Mouse (Mus musculus) forebrain, embryonic 10.5 days (tissue): Measurements from ENCODE around the gene Bsg. TPM values are rescaled to one million over a fixed set of nuclear protein-coding genes. Genes with fewer than 3 reads are reported as not detected.

ENCODE experiments used
- DNase-seq: peaks from one replicate; pipeline ENCODE4 v3.0.0-alpha.2; 2017; ENCODE audit warnings: low spot score; ENCODE audit errors: extremely low spot score
- H3K27ac ChIP-seq: fragments of 300-500 bp; sonication (generic); 2 replicates; pipeline ENCODE4 v1.5.1; 2016; ENCODE audit warnings: mild to moderate bottlenecking
- H3K27me3 ChIP-seq: fragments of 300-500 bp; sonication (generic); 2 replicates; pipeline ENCODE4 v1.6.1; 2016; ENCODE audit warnings: mild to moderate bottlenecking; ENCODE audit not compliant: poor library complexity, severe bottlenecking
- H3K36me3 ChIP-seq: fragments of 300-500 bp; sonication (generic); replicated peaks from 2 replicates; pipeline ENCODE4 v1.6.1; 2016; ENCODE audit warnings: mild to moderate bottlenecking, moderate library complexity
- H3K4me1 ChIP-seq: fragments of 300-500 bp; sonication (generic); 2 replicates; pipeline ENCODE4 v1.6.1; 2016
- H3K4me3 ChIP-seq: fragments of 300-500 bp; sonication (generic); 2 replicates; pipeline ENCODE4 v1.5.1; 2016; ENCODE audit warnings: mild to moderate bottlenecking, moderate library complexity
- H3K9me3 ChIP-seq: fragments of 300-500 bp; sonication (generic); 2 replicates; pipeline ENCODE4 v1.6.1; 2016; ENCODE audit warnings: mild to moderate bottlenecking, moderate library complexity
- WGBS: fragments of 180-500 bp; shearing (Covaris S2); methylation state at CpG from one replicate; pipeline ENCODE4 v1.1.7; 2016; 5-methylcytosine and 5-hydroxymethylcytosine counted together
- polyA plus RNA-seq: library from polyadenylated mRNA; unstranded; fragments of >200 nt; fragmentation: Nextera tagmentation; extraction: Ambion mirVana; gene quantifications from 2 replicates; pipeline ENCODE4 v1.2.1, GENCODE M21; 2016

Bsg gene
- polyA plus RNA-seq, 1 experiment from 2014 or later, result 598 TPM

DNA sequence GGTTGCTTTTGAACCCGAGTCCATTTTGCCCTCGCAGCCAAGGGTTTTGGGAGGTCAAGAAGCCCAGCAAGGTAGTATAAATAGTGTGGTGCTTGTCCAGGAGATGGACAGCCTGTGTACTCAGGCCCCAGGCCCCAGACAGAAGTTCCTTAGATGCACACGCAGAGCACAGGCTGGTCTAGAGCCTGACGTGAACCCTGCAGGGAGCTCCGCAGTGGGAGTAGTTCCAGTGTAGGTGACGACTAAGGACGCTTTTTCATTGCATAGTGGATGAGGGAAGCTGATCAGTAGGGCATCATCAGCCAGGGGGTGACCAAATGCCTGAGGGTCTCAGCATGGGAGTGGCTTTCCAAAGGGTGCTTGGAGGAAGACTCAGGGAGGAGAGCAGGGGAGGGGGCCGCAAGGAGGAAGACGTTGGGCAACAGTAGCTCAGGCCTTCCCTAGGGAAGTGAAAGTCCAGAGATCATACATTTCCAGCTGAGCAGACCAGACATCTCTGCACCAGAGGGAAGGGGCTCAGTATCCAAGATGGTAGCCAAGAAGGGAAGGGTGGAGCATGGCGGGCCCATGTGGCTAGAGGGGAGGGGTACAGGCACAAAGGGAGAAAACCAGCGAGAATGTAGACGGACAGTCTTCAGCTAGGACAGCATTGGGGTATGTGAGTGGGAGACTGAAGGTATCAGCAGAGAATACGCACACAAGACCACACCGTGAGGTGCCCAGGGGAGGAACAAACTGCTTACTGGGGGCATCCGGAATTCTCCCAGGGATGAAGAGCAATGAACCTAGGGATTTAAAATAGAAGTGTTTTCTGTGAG is 34.0 kb upstream of the Bsg start:
- 39% methylated on average over 15 of the region's 15 CpGs for WGBS
- no peaks in the 10 kb centered on the region for H3K9me3 ChIP-seq
- no peak for DNase-seq
- peaks cover 29% of the 10 kb centered on the region for H3K4me1 ChIP-seq
- H3K36me3 ChIP-seq, result peaks cover 33% of the 10 kb centered on the region
- peak overlapping the region; percentile 93 for H3K4me3 ChIP-seq
- peak overlapping the region; percentile 97 for H3K27ac ChIP-seq
- H3K27me3 ChIP-seq, result 0 out of 2 replicates have a peak, but pooled peaks cover under 1% of the 10 kb centered on the region

DNA sequence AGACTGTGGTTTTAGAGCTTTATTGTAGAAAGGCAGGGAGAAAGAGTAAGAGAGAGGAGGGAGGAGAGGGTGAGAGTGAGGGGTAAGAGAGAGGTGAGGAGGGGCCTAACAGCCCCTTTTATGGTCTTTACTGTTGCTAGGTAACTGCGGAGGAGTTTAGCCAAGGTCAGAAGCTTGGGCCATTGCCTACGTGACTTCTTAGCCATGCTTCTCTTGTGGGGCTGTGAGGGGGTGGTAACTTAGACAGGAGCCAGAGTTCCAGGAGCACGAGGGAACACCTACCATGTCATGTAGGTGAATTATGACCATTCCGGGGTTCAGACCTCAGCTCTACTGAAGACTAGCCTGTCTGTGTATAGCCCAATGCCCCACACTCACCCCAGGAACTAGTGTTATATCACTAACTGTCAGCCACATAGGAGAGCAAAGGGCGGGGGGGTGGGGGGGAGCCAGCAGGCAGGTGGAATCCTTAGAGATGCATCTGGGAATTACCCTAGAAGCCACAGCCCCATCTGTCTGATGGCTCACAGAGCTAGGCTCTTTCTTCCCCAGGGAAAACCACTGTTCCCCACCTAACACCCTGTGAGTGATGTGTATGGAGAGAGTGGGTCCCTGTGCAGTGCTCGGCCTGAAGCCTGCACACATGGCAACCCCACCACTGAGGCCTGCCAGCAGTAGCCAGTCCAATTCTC is 32.7 kb upstream of the Bsg start:
- no peak for DNase-seq
- Histone ChIP-seq H3K9me3 (no peaks in the 10 kb centered on the region), H3K4me1 (peaks cover 36% of the 10 kb centered on the region), H3K36me3 (peaks cover 42% of the 10 kb centered on the region), H3K27me3 (0 out of 2 replicates have a peak, but pooled peaks cover 7% of the 10 kb centered on the region), H3K27ac (peak overlapping the region; percentile 58), H3K4me3 (peak overlapping the region; percentile 93; the same call in 1 of the 2 replicates)
- WGBS, result 77% methylated on average over 6 of the region's 6 CpGs

DNA sequence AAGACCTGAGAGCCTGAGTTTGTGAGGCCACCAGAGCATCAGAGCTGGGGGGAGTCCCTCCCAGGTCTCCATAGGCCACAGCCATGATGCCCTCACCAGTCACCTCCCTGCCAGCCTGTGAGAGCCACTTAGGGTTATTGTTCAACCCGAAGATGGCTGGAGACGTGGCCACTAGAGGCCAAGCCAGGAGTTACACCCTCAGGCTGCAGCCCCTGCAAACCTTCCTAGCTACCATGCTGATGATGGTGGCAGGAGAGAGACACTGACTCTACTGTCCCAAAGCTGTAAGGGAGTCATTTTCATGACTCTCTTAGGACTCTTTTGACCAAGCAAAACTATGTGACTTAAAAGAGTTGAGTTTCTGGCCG is 32.2 kb upstream of the Bsg start:
- Histone ChIP-seq H3K27me3 (0 out of 2 replicates have a peak, but pooled peaks cover 7% of the 10 kb centered on the region), H3K36me3 (peaks cover 42% of the 10 kb centered on the region), H3K4me1 (peaks cover 36% of the 10 kb centered on the region), H3K9me3 (no peaks in the 10 kb centered on the region), H3K4me3 (peak overlapping the region; percentile 10; the same call in 1 of the 2 replicates), H3K27ac (peak overlapping the region; percentile 58; the same call in 1 of the 2 replicates)
- no peak for DNase-seq
- 77% methylated on average over 3 of the region's 3 CpGs for WGBS

DNA sequence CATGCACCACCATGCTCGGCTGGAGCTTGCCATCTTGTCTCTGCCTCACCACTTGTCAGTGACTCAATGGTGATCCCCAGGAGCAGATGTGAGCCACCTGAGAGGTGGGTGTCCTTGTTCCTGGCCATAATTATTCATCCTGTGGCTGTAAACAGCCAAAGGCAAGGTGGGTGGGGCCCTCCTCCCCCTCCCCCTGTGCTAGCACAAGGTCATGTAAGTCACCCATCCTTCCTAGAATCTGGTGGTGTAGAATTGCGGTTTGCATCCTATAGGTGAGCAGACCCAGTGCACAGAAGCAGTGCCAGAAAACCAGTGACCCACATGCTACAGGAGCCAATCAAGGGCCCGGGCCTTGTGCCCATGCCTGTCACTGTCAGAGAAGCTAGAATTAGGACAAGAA is 31.2 kb upstream of the Bsg start:
- H3K4me1 ChIP-seq, result peaks cover 35% of the 10 kb centered on the region
- no peak for DNase-seq
- H3K27ac ChIP-seq, result no peak overlapping the region
- no peaks in the 10 kb centered on the region for H3K9me3 ChIP-seq
- H3K36me3 ChIP-seq, result peaks cover 42% of the 10 kb centered on the region
- H3K4me3 ChIP-seq, result 0 out of 2 replicates have a peak overlapping the region, but pooled peaks have one; percentile 3
- H3K27me3 ChIP-seq, result 0 out of 2 replicates have a peak, but pooled peaks cover 7% of the 10 kb centered on the region
- 86% methylated on average over 3 of the region's 3 CpGs for WGBS

DNA sequence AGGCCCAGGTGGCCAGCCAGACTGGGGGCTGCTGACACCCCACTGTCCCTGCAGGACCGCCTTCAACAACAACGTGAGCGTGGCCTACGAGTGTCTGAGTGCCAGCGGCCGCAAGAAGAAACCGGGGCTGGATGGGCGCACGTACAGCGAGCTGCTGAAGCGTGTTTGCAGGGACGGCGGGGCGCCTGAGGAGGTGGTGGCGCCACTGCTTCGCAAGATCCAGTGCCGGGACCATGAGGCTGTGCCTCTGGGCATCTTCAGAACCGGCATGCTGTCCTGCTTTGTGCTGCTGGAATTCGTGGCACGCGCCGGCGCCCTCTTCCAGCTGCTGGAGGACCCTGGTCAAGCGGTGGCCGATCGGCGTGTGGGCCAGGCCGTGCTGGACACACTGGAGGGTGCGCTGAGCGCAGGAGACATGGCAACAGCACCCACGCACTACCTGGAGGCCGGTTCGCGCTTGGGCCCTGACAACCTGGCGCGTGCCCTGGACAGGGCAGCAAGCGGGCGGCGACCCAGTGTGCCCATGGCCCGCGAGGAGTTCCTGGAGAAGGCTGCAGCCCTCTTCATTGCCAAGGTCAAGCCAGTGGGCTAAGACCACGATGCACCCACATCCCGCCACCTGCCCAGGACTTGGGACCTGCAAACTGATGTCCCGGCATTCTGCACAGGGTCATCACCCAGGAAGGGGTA is 28.8 kb upstream of the Bsg start:
- Histone ChIP-seq H3K4me3 (0 out of 2 replicates have a peak overlapping the region, but pooled peaks have one; percentile 2), H3K27ac (no peak overlapping the region), H3K4me1 (peaks cover 25% of the 10 kb centered on the region), H3K27me3 (0 out of 2 replicates have a peak, but pooled peaks cover 7% of the 10 kb centered on the region), H3K9me3 (no peaks in the 10 kb centered on the region), H3K36me3 (peaks cover 42% of the 10 kb centered on the region)
- 57% methylated on average over 44 of the region's 44 CpGs for WGBS
- DNase-seq, result no peak

DNA sequence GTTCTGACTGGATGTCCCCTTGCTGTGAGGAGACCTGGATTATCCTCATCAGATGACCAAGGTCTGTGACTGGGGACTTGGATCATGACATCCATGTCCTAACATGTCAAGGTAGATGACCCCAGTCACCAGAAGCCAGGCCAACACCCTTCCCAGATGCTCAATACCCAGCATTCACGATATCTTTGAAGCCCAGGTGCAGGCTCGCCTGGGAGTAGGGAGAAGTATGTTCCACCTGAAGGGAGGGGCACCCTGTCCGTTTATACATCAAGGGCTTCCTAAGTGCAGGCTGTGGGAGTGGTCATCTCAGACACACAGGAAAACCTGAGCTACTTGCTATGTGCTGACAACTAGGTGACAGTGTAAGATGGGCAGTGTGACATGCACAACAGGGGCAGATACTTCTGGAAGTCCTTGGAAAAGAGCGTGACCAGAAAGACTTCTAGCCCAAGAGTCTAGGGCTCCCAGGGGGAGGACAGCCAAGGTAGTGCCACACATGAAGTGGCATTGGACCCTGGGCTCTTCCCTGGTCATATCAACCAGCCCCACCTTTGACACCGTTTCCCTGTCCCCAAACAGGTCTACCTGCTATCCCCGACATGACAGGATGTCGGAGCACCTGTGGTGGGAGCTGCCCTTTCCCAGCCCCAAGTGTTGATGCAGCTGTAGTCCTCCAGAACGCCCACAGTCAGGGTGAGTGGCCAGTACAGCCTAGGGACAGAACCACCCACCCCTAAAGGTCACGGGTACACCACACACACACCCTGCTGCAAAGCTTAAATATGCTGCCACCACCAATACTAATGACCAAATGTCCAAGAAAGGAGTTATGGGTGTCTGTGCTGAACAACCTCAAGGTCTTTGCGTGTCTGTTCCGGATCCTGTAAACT is 23.4 kb upstream of the Bsg start:
- Histone ChIP-seq H3K27me3 (0 out of 2 replicates have a peak, but pooled peaks cover under 1% of the 10 kb centered on the region), H3K4me3 (peak overlapping the region; percentile 95), H3K4me1 (peaks cover 37% of the 10 kb centered on the region), H3K9me3 (no peaks in the 10 kb centered on the region), H3K36me3 (peaks cover 25% of the 10 kb centered on the region), H3K27ac (peak overlapping the region; percentile 88)
- DNase-seq, result no peak
- WGBS, result 43% methylated on average over 11 of the region's 11 CpGs

DNA sequence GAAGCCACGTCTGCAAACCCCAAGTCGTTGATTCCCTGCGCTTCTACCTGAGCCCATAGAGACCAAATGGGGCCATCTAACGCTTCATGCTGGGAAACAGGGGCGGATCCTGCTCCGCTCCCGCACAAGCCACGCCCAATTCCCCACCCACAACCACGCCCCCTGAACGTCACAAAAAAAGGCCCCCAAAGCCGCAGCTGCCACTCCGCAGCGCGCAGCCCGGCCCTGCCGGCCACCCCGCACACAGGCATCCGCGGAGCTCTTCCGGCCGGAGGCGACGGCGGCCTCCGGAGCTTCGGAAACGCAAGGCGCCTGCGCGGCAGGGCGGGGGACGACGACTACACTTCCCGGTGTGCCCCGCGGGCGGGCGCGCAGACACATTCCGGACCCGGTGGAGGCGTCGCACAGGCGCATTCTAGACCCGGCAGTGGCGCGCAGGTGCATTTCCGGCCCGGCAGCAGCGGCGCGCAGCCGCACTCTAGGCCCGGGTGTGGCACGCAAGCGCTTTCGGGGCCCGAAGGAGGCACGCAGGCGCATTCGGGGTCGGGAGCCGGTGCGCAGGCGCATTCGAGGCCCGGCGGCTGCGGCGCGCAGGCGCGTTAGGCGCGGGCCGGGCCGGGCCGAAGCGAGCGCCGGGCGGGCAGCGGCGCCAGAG is 22.6 kb upstream of the Bsg start, which contains the start of gene Cdc34:
TSS of gene Cdc34 (plus strand) at position 605 of the 655 bp plus-strand sequence.
- H3K9me3 ChIP-seq, result no peaks in the 10 kb centered on the region
- H3K27me3 ChIP-seq, result no peaks in the 10 kb centered on the region
- H3K4me1 ChIP-seq, result peaks cover 36% of the 10 kb centered on the region
- H3K36me3 ChIP-seq, result peaks cover 30% of the 10 kb centered on the region
- H3K4me3 ChIP-seq, result peak within 1 kb of the TSS; percentile 95
- WGBS, result under 1% methylated on average over 83 of the region's 84 CpGs
- peak within 1 kb of the TSS; percentile 88 for H3K27ac ChIP-seq
- DNase-seq, result peak; percentile 99

DNA sequence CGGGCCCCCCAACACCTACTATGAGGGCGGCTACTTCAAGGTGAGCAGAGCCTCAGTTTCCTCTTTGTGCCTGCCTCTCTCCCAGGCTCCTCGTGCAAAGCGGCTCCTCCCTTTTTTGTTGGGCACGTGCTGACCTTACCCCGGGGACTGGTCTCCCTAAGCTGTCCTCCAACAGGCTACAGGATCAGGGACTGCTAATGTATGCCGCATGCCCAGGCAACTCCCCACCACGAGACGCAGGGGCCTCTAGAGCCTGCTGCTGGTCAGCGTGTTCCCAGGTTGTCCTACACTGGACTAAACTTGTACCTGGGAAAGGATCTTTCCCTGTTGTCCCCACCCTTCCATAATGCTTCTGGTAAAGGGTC is 21.8 kb upstream of the Bsg start:
- H3K4me1 ChIP-seq, result peaks cover 36% of the 10 kb centered on the region
- no peaks in the 10 kb centered on the region for H3K9me3 ChIP-seq
- no peak for DNase-seq
- H3K27me3 ChIP-seq, result no peaks in the 10 kb centered on the region
- WGBS, result 0% methylated on average over 10 of the region's 10 CpGs
- H3K36me3 ChIP-seq, result peaks cover 38% of the 10 kb centered on the region
- peak overlapping the region; percentile 88 for H3K27ac ChIP-seq
- H3K4me3 ChIP-seq, result peak overlapping the region; percentile 95

DNA sequence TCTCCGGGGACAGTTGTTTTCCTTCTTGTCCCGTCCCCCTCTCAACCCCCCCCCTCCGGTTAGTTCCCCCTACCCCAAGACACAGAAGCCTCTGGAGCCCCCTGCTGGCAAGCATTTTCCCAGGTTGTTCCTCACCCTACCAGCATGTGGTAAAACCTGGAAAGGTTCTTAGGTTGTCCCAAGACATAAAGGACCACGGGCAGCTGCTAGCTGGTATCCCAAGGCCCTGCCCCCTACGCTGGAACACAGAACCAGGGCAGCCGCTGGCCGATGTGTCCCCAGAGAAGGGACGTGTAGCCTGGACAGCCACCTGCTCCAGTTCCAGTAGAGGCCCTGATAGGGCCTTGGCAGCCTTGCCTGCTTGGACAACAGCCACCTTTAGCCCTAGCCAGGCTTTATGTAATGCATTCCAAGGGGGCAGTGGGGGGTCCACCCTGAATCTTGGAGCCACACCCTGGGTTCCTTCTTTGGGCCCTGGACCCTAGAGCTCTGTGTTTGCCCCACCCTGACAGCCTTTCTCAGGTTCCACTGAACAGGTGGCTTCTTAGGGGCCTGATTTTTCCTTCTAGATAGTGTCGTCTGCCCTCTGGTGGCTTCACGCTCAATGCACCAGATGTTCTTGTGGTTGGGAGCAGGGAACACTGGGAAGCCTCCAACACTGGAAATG is 21.2 kb upstream of the Bsg start:
- Histone ChIP-seq H3K9me3 (no peaks in the 10 kb centered on the region), H3K27ac (peak overlapping the region; percentile 88), H3K36me3 (peaks cover 44% of the 10 kb centered on the region), H3K4me3 (peak overlapping the region; percentile 95), H3K27me3 (no peaks in the 10 kb centered on the region), H3K4me1 (peaks cover 36% of the 10 kb centered on the region)
- WGBS, result 9% methylated on average over 10 of the region's 10 CpGs
- no peak for DNase-seq

DNA sequence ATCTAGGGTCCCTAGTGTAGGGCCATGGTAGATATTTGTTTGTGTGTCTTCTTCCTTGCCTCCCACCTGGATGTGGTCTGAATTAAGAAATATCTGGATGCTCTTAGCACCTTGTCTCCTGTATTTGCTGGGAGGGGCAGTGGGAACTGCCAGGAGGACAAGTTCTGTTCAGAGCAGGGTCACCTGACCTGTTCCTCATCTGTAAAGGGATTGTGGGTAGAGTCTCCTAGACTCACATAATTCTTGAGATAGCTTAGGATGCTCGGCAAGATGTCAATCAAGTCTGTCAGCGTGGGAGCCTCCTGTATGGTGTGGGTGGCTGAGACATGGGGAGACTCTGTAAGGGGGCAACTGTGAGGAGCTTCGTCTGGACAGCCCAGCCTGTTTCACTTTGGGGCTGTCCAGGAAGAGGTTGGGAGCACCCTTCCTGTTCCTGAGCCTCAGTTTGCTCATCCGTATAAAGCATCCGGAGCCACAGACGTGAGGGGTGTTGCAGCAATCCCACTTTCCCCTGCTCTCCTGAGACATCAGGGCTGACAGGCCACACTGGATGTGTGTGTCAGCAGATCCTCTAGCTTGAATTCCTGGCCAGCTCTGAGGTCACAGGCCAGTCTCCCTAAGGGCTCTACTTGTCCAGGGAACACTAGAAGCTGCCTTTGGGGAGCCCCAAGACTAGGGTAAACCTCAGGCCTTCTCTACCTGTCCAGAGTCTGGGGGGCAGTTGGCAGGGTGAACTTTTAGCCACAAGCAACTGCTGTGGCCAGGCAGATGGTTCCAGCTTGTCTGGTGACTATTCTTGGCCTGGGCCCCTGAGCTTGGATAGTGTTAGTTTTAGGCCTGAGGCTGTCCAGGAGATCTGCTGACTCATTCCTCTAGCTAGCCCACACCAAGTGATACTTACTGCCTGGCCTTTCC is 20.3 kb upstream of the Bsg start:
- Histone ChIP-seq H3K9me3 (no peaks in the 10 kb centered on the region), H3K4me1 (peaks cover 36% of the 10 kb centered on the region), H3K27me3 (no peaks in the 10 kb centered on the region), H3K4me3 (peak overlapping the region; percentile 95), H3K36me3 (peaks cover 53% of the 10 kb centered on the region), H3K27ac (no peak overlapping the region)
- WGBS, result 88% methylated on average over 6 of the region's 6 CpGs
- no peak for DNase-seq
